Comparison of ENCODE assay signal across 8 mouse cellular contexts in the genomic region with DNA sequence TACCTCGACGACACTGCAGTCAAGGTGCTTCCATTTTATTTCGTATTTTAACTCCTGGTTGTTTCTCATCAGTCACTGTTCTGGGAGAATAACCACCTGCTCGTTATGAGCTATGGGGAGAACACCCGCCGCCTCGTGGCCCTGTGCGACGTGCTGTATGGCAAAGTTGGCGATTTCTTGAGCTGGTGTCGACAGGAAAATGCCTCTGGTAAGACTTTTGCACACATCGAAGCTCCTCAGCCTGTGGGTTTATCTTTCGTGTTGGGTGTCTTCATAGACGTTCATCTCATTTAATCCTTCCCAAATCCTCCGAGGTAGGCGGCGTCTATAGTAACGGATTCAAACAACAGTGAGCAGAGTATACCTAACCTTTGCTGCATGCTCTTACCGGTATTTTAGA. TPM values are rescaled to one million over a fixed set of nuclear protein-coding genes. Genes with fewer than 3 reads are reported as not detected.
A peak's percentile ranks its signal among the peaks of the same experiment; 100 is the strongest.
DNase-seq lines count a peak whose midpoint lies in the region; ATAC-seq lines count a peak whose summit lies in the region.

A gene (minus strand): TSS at position 101 of the 400 bp plus-strand sequence.

- ATAC-seq in lung, embryonic 15.5 days (ENCODE audit: borderline replicate concordance, extremely low read depth, low FRiP score, low TSS enrichment) = no peak
- no peak for ATAC-seq in embryonic facial prominence, embryonic 12.5 days (ENCODE audit: insufficient number of reproducible peaks, insufficient read depth, low FRiP score, low TSS enrichment)
- no peak for ATAC-seq in heart, embryonic 13.5 days (ENCODE audit: extremely low read depth, insufficient number of reproducible peaks, low FRiP score, low TSS enrichment)
- no peak for ATAC-seq in neural tube, embryonic 12.5 days (ENCODE audit: low FRiP score, low read depth)

- H3K27ac ChIP-seq in lung, embryonic 15.5 days = peak within 1 kb of the TSS; percentile 29; the same call in 1 of the 2 replicates
- no peak within 1 kb of the TSS for H3K27ac ChIP-seq in embryonic facial prominence, embryonic 12.5 days
- H3K27ac ChIP-seq in heart, embryonic 13.5 days (replicated peaks) = no peak within 1 kb of the TSS
- no peak within 1 kb of the TSS for H3K27ac ChIP-seq in neural tube, embryonic 12.5 days

- H3K9me3 ChIP-seq in lung, embryonic 15.5 days = no peaks in the 10 kb centered on the region
- H3K9me3 ChIP-seq in embryonic facial prominence, embryonic 12.5 days = no peaks in the 10 kb centered on the region
- no peaks in the 10 kb centered on the region for H3K9me3 ChIP-seq in heart, embryonic 13.5 days
- no peaks in the 10 kb centered on the region for H3K9me3 ChIP-seq in neural tube, embryonic 12.5 days

- H3K27me3 ChIP-seq in lung, embryonic 15.5 days = no peaks in the 10 kb centered on the region
- no peaks in the 10 kb centered on the region for H3K27me3 ChIP-seq in embryonic facial prominence, embryonic 12.5 days
- no peaks in the 10 kb centered on the region for H3K27me3 ChIP-seq in heart, embryonic 13.5 days (replicated peaks)
- no peaks in the 10 kb centered on the region for H3K27me3 ChIP-seq in neural tube, embryonic 12.5 days (replicated peaks)

- no peak for DNase-seq in lung, adult 18-20 months
- no peak for DNase-seq in left cerebral cortex, postnatal 14 days (ENCODE audit: low spot score in 2 of 2)
- no peak for DNase-seq in frontal cortex, postnatal 25 days (ENCODE audit: low spot score in 2 of 2)
- no peak for DNase-seq in embryo, embryonic 9.5 days (ENCODE audit: extremely low spot score)

- intact Hi-C loops in left cerebral cortex, postnatal 14 days (cut with DNase I) = no loop called here

- H3K36me3 ChIP-seq in lung, embryonic 15.5 days = no peaks in the 10 kb centered on the region
- no peaks in the 10 kb centered on the region for H3K36me3 ChIP-seq in embryonic facial prominence, embryonic 12.5 days
- H3K36me3 ChIP-seq in heart, embryonic 13.5 days = no peaks in the 10 kb centered on the region
- no peaks in the 10 kb centered on the region for H3K36me3 ChIP-seq in neural tube, embryonic 12.5 days

- peaks cover 9% of the 10 kb centered on the region; the same call in 1 of the 2 replicates for H3K4me1 ChIP-seq in lung, embryonic 15.5 days
- H3K4me1 ChIP-seq in embryonic facial prominence, embryonic 12.5 days = no peaks in the 10 kb centered on the region
- no peaks in the 10 kb centered on the region for H3K4me1 ChIP-seq in heart, embryonic 13.5 days
- H3K4me1 ChIP-seq in neural tube, embryonic 12.5 days = no peaks in the 10 kb centered on the region

- H3K9ac ChIP-seq in lung, embryonic 15.5 days = no peak within 1 kb of the TSS
- H3K9ac ChIP-seq in embryonic facial prominence, embryonic 12.5 days = no peak within 1 kb of the TSS
- H3K9ac ChIP-seq in heart, embryonic 13.5 days = no peak within 1 kb of the TSS
- H3K9ac ChIP-seq in neural tube, embryonic 12.5 days = no peak within 1 kb of the TSS

- no peak within 1 kb of the TSS for H3K4me3 ChIP-seq in lung, embryonic 15.5 days
- no peak within 1 kb of the TSS for H3K4me3 ChIP-seq in embryonic facial prominence, embryonic 12.5 days
- no peak within 1 kb of the TSS for H3K4me3 ChIP-seq in heart, embryonic 13.5 days
- no peak within 1 kb of the TSS for H3K4me3 ChIP-seq in neural tube, embryonic 12.5 days

- WGBS in lung, embryonic 15.5 days = 79% methylated on average over 19 of the region's 19 CpGs
- WGBS in embryonic facial prominence, embryonic 12.5 days = 85% methylated on average over 19 of the region's 19 CpGs
- WGBS in heart, embryonic 13.5 days = 70% methylated on average over 19 of the region's 19 CpGs
- 86% methylated on average over 19 of the region's 19 CpGs for WGBS in neural tube, embryonic 12.5 days

- H3K4me2 ChIP-seq in lung, embryonic 15.5 days = no peak within 1 kb of the TSS
- no peak within 1 kb of the TSS for H3K4me2 ChIP-seq in embryonic facial prominence, embryonic 12.5 days (replicated peaks)
- no peak within 1 kb of the TSS for H3K4me2 ChIP-seq in heart, embryonic 13.5 days
- no peak within 1 kb of the TSS for H3K4me2 ChIP-seq in neural tube, embryonic 12.5 days (replicated peaks)

RNA-seq across cellular contexts. Expression of the gene that starts here (rescaled TPM):
- 67.4 and 70.4 TPM in 2 replicates for polyA plus RNA-seq in lung, embryonic 15.5 days (2015; fragmentation: Nextera tagmentation; extraction: Ambion mirVana)
- 57.9 and 62.7 TPM in 2 replicates for polyA plus RNA-seq in embryonic facial prominence, embryonic 12.5 days (2016; fragmentation: Nextera tagmentation; extraction: Ambion mirVana)
- 43.2 and 45.4 TPM in 2 replicates for polyA plus RNA-seq in heart, embryonic 13.5 days (2015; fragmentation: Nextera tagmentation; extraction: Ambion mirVana)
- 10 to 100 TPM; 76.6 to 83.0 TPM for total RNA-seq in left cerebral cortex, postnatal 14 days (2021)
- 59.4 and 60.1 TPM in 2 replicates for polyA plus RNA-seq in neural tube, embryonic 12.5 days (2016; fragmentation: Nextera tagmentation; extraction: Ambion mirVana)
